Mouse (Mus musculus) cerebellum, adult 11 months (tissue): Measurements from ENCODE around the gene Olfr679.
"Not testable (repeated sequence)": the region's sequence is repeated elsewhere in the genome, so short reads cannot be mapped to it uniquely, and the experiment has no call there.

Experiments
- DNase-seq: peaks from one replicate; pipeline ENCODE4 v3.0.0; 2022

Olfr679 gene

GRCm38 (mm10) chr7:105080905-105081304 lies at the start of gene Olfr679:
Gene Olfr679, plus strand, starts transcription at chr7:105081205.
- no peak for DNase-seq

GRCm38 (mm10) chr7:105032398-105032797 lies 48.6 kb upstream of the Olfr679 start, which contains the start of gene Olfr676:
Gene Olfr676, plus strand, starts transcription at chr7:105032698.
- DNase-seq: no peak

GRCm38 (mm10) chr7:105033836-105034235 lies 47.2 kb upstream of the Olfr679 start:
- not testable (repeated sequence) for DNase-seq

DNA sequence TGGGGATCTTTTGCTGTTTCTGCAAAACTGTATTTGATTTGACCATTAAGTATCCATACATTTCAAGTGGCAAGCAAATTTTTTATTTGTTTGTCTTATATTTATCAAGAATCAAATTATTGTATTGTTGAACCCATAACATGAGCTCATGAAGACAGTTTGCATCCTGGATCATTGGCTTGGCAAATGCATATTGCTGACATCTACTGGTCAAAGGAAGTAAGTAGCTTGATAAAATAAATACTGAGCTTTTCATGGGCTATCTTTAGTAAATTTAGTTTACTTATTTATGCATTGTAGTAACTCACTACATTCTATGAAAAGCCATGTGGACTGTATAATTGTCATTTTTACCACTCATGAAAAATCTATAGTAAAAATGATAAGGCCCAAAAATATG lies 22.1 kb upstream of the Olfr679 start:
- no peak for DNase-seq

GRCm38 (mm10) chr7:105064175-105064574 lies 16.8 kb upstream of the Olfr679 start, which contains the start of gene Olfr678:
Gene Olfr678, plus strand, starts transcription at chr7:105064475.
- no peak for DNase-seq

GRCm38 (mm10) chr7:105092717-105093116 lies 11.7 kb downstream of the Olfr679 start, which contains the start of gene Olfr680-ps1:
Gene Olfr680-ps1, minus strand, starts transcription at chr7:105092817.
- DNase-seq: not testable (repeated sequence)

DNA sequence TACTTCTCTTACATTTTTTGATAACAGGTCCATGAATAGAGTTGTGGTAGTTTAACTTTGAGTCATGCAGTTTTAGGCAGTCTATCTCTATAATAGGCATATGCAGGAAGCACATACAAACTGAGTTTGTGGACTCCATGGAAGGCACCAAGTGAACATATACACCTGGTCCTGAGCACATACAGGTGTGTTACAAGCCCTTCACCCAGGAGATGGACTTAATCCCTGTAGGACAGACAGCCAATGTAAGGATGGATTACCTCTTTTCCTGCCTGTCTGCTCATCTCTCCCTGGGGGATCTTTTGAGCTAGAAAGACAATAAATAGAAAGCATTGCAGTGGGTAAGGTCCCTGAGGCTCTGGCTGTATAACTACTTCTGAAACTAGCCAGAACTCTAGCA lies 35.5 kb downstream of the Olfr679 start, which contains the start of gene Olfr681:
Gene Olfr681, plus strand, starts transcription at position 301 of the 400 bp plus-strand sequence.
- no peak for DNase-seq
